Mouse (Mus musculus) embryonic facial prominence, embryonic 11.5 days (tissue): ENCODE measurements around the gene Gng13. TPM values are rescaled to one million over a fixed set of nuclear protein-coding genes. Genes with fewer than 3 reads are reported as not detected.

Source experiments
- ATAC-seq: fragments of 200-750 bp; cut with Nextera tagmentation; replicated peaks from 2 replicates; pipeline ENCODE4 v1.8.0; 2017; ENCODE audit warnings: low read depth; ENCODE audit not compliant: insufficient number of reproducible peaks, low FRiP score, low TSS enrichment
- DNase-seq: peaks from one replicate; pipeline ENCODE4 v3.0.0-alpha.2; 2015; ENCODE audit warnings: low spot score
- H3K27ac ChIP-seq: fragments of 300-500 bp; sonication (generic); replicated peaks from 2 replicates; pipeline ENCODE4 v1.5.1; 2014; ENCODE audit warnings: mild to moderate bottlenecking, low read depth, low read length, control low read depth
- H3K27me3 ChIP-seq: fragments of 300-500 bp; sonication (generic); 2 replicates; pipeline ENCODE4 v1.6.1; 2014; ENCODE audit warnings: mild to moderate bottlenecking, low read length, moderate library complexity, mixed read lengths; ENCODE audit not compliant: control insufficient read depth, insufficient read depth
- H3K36me3 ChIP-seq: fragments of 300-500 bp; sonication (generic); replicated peaks from 2 replicates; pipeline ENCODE4 v1.6.1; 2014; ENCODE audit warnings: low read depth, mild to moderate bottlenecking, low read length, moderate library complexity, mixed read lengths; ENCODE audit not compliant: control insufficient read depth, insufficient read depth
- H3K4me1 ChIP-seq: fragments of 300-500 bp; sonication (generic); 2 replicates; pipeline ENCODE4 v1.6.1; 2014; ENCODE audit warnings: low read length, mixed read lengths; ENCODE audit not compliant: control insufficient read depth, insufficient read depth
- H3K4me2 ChIP-seq: fragments of 300-500 bp; sonication (generic); 2 replicates; pipeline ENCODE4 v1.6.1; 2014; ENCODE audit warnings: low read depth, mild to moderate bottlenecking, control low read depth, low read length, moderate library complexity
- H3K4me3 ChIP-seq: fragments of 300-500 bp; sonication (generic); 2 replicates; pipeline ENCODE4 v1.5.1; 2014; ENCODE audit warnings: low read depth, low read length, control low read depth
- H3K9ac ChIP-seq: fragments of 300-500 bp; sonication (generic); replicated peaks from 2 replicates; pipeline ENCODE4 v1.6.1; 2014; ENCODE audit warnings: mild to moderate bottlenecking, control low read depth, low read length
- H3K9me3 ChIP-seq: fragments of 300-500 bp; sonication (generic); replicated peaks from 2 replicates; pipeline ENCODE4 v1.6.1; 2016; ENCODE audit warnings: mild to moderate bottlenecking, low read length, inconsistent platforms, mixed read lengths; ENCODE audit not compliant: control insufficient read depth
- WGBS: fragments of 180-500 bp; shearing (Covaris S2); extraction: QIAGEN DNeasy Blood & Tissue Kit; methylation state at CpG from one replicate; pipeline ENCODE4 v1.1.7; 2014; 5-methylcytosine and 5-hydroxymethylcytosine counted together
- polyA plus RNA-seq: library from polyadenylated mRNA; unstranded; fragments of >200 nt; fragmentation: Nextera tagmentation; extraction: Ambion mirVana; gene quantifications from 2 replicates; pipeline ENCODE4 v1.2.1, GENCODE M21; 2014

The Gng13 gene
- polyA plus RNA-seq, 1 experiment from 2014 or later: 1.7 TPM

GRCm38 (mm10) chr17:25754241-25754640 lies 37.3 kb downstream of the Gng13 start, which contains the start of gene Msln:
Gene Msln, minus strand, starts transcription at chr17:25754378.
- no peak for ATAC-seq
- Histone ChIP-seq H3K9ac (no peak within 1 kb of the TSS), H3K9me3 (no peaks in the 10 kb centered on the region), H3K4me3 (no peak within 1 kb of the TSS), H3K27me3 (no peaks in the 10 kb centered on the region), H3K36me3 (no peaks in the 10 kb centered on the region), H3K27ac (no peak within 1 kb of the TSS), H3K4me2 (no peak within 1 kb of the TSS), H3K4me1 (no peaks in the 10 kb centered on the region)
- DNase-seq: no peak
- WGBS: 80% methylated on average over 9 of the region's 9 CpGs

- no peak for DNase-seq
- Histone ChIP-seq H3K27ac (no peak overlapping the region), H3K9ac (no peak overlapping the region), H3K4me2 (no peak overlapping the region), H3K4me3 (no peak overlapping the region), H3K9me3 (no peaks in the 10 kb centered on the region), H3K4me1 (no peaks in the 10 kb centered on the region), H3K36me3 (no peaks in the 10 kb centered on the region), H3K27me3 (no peaks in the 10 kb centered on the region)
- ATAC-seq: no peak
- WGBS: 82% methylated on average over 4 of the region's 4 CpGs
Observed at GRCm38 (mm10) chr17:25755086-25755485, 38.1 kb downstream of the Gng13 start.

GRCm38 (mm10) chr17:25755627-25756377 lies 38.8 kb downstream of the Gng13 start:
- H3K9ac ChIP-seq: no peak overlapping the region
- no peak overlapping the region for H3K4me2 ChIP-seq
- H3K27ac ChIP-seq: no peak overlapping the region

GRCm38 (mm10) chr17:25756378-25757242 lies 39.6 kb downstream of the Gng13 start:
- Histone ChIP-seq H3K27me3 (no peaks in the 10 kb centered on the region), H3K4me3 (no peak overlapping the region), H3K36me3 (no peaks in the 10 kb centered on the region), H3K9me3 (no peaks in the 10 kb centered on the region), H3K4me2 (no peak overlapping the region), H3K9ac (no peak overlapping the region), H3K27ac (no peak overlapping the region), H3K4me1 (no peaks in the 10 kb centered on the region)
- ATAC-seq (no peak), DNase-seq (no peak)
- WGBS: 79% methylated on average over 9 of the region's 9 CpGs

More at GRCm38 (mm10) chr17:25755627-25756377, 38.8 kb downstream of the Gng13 start:
- DNase-seq: peak; percentile 43
- Histone ChIP-seq H3K27me3 (no peaks in the 10 kb centered on the region), H3K9me3 (no peaks in the 10 kb centered on the region), H3K36me3 (no peaks in the 10 kb centered on the region), H3K4me3 (no peak overlapping the region), H3K4me1 (no peaks in the 10 kb centered on the region)
- no peak for ATAC-seq
- WGBS: 25% methylated on average over 4 of the region's 4 CpGs

DNA sequence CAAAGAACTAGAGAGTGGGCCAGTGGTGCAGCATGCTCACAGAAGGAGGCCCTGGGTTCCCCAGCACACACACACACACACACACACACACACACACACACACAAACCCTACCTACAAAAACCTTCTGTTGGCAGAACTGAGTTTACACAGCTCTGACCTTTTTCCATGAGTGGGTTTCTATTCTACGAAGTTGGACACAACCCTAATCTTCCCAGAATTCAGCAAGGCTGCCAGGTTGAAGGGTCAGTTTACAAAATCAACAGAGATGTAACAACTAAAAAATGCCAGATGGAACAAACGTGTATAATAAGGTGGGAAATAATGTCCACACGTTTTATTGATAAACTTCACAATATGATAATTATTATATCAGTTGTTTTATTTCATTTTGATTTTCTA lies 40.7 kb downstream of the Gng13 start:
- 62% methylated on average over 3 of the region's 3 CpGs for WGBS
- Histone ChIP-seq H3K4me3 (no peak overlapping the region), H3K36me3 (no peaks in the 10 kb centered on the region), H3K4me1 (no peaks in the 10 kb centered on the region), H3K27me3 (no peaks in the 10 kb centered on the region), H3K27ac (no peak overlapping the region), H3K4me2 (no peak overlapping the region), H3K9ac (no peak overlapping the region), H3K9me3 (no peaks in the 10 kb centered on the region)
- ATAC-seq (no peak), DNase-seq (no peak)

DNA sequence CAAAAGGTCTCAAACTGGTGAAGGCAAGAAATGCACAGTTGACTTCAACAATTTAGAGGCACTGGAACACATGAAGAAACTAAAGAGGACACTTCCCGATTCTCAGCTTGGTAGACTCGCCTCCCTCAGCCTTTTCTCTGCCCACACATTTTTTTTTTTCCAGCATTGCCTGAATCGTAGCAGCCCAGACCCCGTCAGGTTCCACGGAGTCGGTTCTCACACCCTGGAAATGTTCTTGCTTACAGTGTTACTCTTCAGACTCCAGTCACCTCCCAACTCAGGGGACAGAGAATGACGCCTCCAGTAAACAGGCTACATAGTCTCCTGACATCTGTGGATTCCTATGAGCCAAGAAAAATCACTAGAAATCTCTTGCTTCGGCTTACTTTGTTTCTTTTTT lies 43.2 kb downstream of the Gng13 start:
- WGBS: 83% methylated on average over 8 of the region's 8 CpGs
- H3K4me2 ChIP-seq: no peak overlapping the region
- H3K9me3 ChIP-seq: no peaks in the 10 kb centered on the region
- no peaks in the 10 kb centered on the region for H3K36me3 ChIP-seq
- ATAC-seq (no peak), DNase-seq (no peak)
- H3K4me3 ChIP-seq: no peak overlapping the region
- H3K27me3 ChIP-seq: no peaks in the 10 kb centered on the region
- no peak overlapping the region for H3K9ac ChIP-seq
- no peaks in the 10 kb centered on the region for H3K4me1 ChIP-seq
- no peak overlapping the region for H3K27ac ChIP-seq

GRCm38 (mm10) chr17:25761561-25761970 lies 44.6 kb downstream of the Gng13 start:
- no peak overlapping the region for H3K4me2 ChIP-seq
- DNase-seq (no peak), ATAC-seq (no peak)
- 50% methylated on average over 4 of the region's 4 CpGs for WGBS
- no peak overlapping the region for H3K4me3 ChIP-seq
- no peaks in the 10 kb centered on the region for H3K36me3 ChIP-seq
- no peaks in the 10 kb centered on the region for H3K27me3 ChIP-seq
- H3K27ac ChIP-seq: no peak overlapping the region
- no peaks in the 10 kb centered on the region for H3K4me1 ChIP-seq
- H3K9ac ChIP-seq: no peak overlapping the region
- no peaks in the 10 kb centered on the region for H3K9me3 ChIP-seq

DNA sequence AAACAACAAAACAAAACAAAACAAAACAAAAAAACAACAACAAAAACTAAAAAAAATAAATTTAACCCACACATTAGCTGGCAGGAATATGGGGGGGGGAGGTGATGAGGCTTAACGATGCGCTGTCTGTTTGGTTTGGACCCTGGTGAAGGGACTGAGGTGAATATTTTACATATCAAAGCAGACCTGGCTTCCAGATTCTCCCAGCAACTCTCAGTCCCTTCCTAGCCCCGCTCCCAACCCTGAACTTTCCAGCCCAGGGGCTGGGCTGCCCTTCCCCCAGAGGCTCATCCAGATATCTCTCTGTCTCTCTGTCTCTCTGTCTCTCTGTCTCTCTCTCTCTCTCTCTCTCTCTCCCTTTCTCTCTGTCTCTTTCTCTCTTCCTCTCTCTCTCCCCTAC lies 45.6 kb downstream of the Gng13 start:
- ATAC-seq (no peak), DNase-seq (no peak)
- no peaks in the 10 kb centered on the region for H3K4me1 ChIP-seq
- H3K36me3 ChIP-seq: no peaks in the 10 kb centered on the region
- no peak overlapping the region for H3K27ac ChIP-seq
- H3K9ac ChIP-seq: no peak overlapping the region
- no peaks in the 10 kb centered on the region for H3K9me3 ChIP-seq
- no peak overlapping the region for H3K4me3 ChIP-seq
- no peaks in the 10 kb centered on the region for H3K27me3 ChIP-seq
- WGBS: 55% methylated on average over 3 of the region's 3 CpGs
- H3K4me2 ChIP-seq: no peak overlapping the region
